Mouse (Mus musculus) gastrocnemius, adult 8-10 months (tissue): ENCODE results near the gene Swi5. TPM values are rescaled to one million over a fixed set of nuclear protein-coding genes. Genes with fewer than 3 reads are reported as not detected.
A peak's percentile ranks its signal among the peaks of the same experiment; 100 is the strongest.

Experiments
- DNase-seq, 2 experiments: peaks; one replicate each; pipeline ENCODE4 v3.0.0; 2022; ENCODE audit warnings: low spot score in 2 of 2
- total RNA-seq, 4 experiments: library from RNA; stranded (reverse); gene quantifications; 2 replicates each; pipeline ENCODE4 v1.2.4; 2022

Gene Swi5
- total RNA-seq, 4 experiments from 2014 or later: 137 to 150 (median 140) TPM

GRCm38 (mm10) chr2:32260635-32261034, 27.2 kb downstream of the Swi5 start:
- DNase-seq: no peak

GRCm38 (mm10) chr2:32259657-32260417, 28.0 kb downstream of the Swi5 start, which contains the start of gene Uck1:
Gene Uck1, minus strand, starts transcription at chr2:32260159.
- peak; percentile 78 to 89 for DNase-seq

- DNase-seq: no peak
Measured at GRCm38 (mm10) chr2:32258887-32259533, 28.9 kb downstream of the Swi5 start.

- no peak for DNase-seq
Measured at GRCm38 (mm10) chr2:32256273-32256672, 31.6 kb downstream of the Swi5 start.

GRCm38 (mm10) chr2:32254563-32254962, 33.3 kb downstream of the Swi5 start:
- DNase-seq: no peak

GRCm38 (mm10) chr2:32253352-32253751, 34.5 kb downstream of the Swi5 start:
- DNase-seq: no peak

- no peak for DNase-seq
Measured at GRCm38 (mm10) chr2:32252658-32253057, 35.2 kb downstream of the Swi5 start.

GRCm38 (mm10) chr2:32251791-32252527, 35.9 kb downstream of the Swi5 start:
- peak; percentile 28 to 53 for DNase-seq

GRCm38 (mm10) chr2:32248377-32249361, 39.2 kb downstream of the Swi5 start:
- DNase-seq: peak in 1 of 2 experiments; percentile 50

- no peak for DNase-seq
Measured at GRCm38 (mm10) chr2:32246741-32247140, 41.1 kb downstream of the Swi5 start.

GRCm38 (mm10) chr2:32242986-32243385, 44.9 kb downstream of the Swi5 start:
- DNase-seq: no peak

- DNase-seq: no peak
Measured at GRCm38 (mm10) chr2:32240591-32240990, 47.3 kb downstream of the Swi5 start.

- no peak for DNase-seq
Measured at GRCm38 (mm10) chr2:32238708-32239435, 49.0 kb downstream of the Swi5 start.

- DNase-seq: no peak
Measured at GRCm38 (mm10) chr2:32237571-32237970, 50.3 kb downstream of the Swi5 start.

GRCm38 (mm10) chr2:32236760-32237487, 51.0 kb downstream of the Swi5 start:
- no peak for DNase-seq

GRCm38 (mm10) chr2:32235886-32236759, 51.8 kb downstream of the Swi5 start, which contains the start of gene Pomt1:
Gene Pomt1, plus strand, starts transcription at chr2:32236590.
- DNase-seq: peak; percentile 78 to 88

- no peak for DNase-seq
Measured at GRCm38 (mm10) chr2:32235433-32235832, 52.4 kb downstream of the Swi5 start.
